Mouse (Mus musculus) ES-Bruce4 (cell line): Measurements from ENCODE around the gene 3110001I22Rik. TPM values are rescaled to one million over a fixed set of nuclear protein-coding genes. Genes with fewer than 3 reads are reported as not detected.
"Not testable (repeated sequence)": the region's sequence is repeated elsewhere in the genome, so short reads cannot be mapped to it uniquely, and the experiment has no call there.

ENCODE experiments used
- H3K27ac ChIP-seq: 2 replicates; pipeline ENCODE4 v1.5.1; 2012; ENCODE audit warnings: low read length, inconsistent platforms; ENCODE audit not compliant: insufficient read depth
- H3K27me3 ChIP-seq: 2 replicates; pipeline ENCODE4 v1.6.1; 2012; ENCODE audit warnings: mild to moderate bottlenecking, low read length, inconsistent platforms; ENCODE audit not compliant: control insufficient read depth, poor library complexity, insufficient read depth, severe bottlenecking
- H3K36me3 ChIP-seq: 2 replicates; pipeline ENCODE4 v1.6.1; 2012; ENCODE audit warnings: inconsistent platforms, mild to moderate bottlenecking, low read length, moderate library complexity; ENCODE audit not compliant: control insufficient read depth, poor library complexity, insufficient read depth, severe bottlenecking
- H3K4me1 ChIP-seq: one replicate; pipeline ENCODE4 v1.8.1; 2011; ENCODE audit warnings: low read length; ENCODE audit not compliant: control insufficient read depth, insufficient read depth
- H3K4me3 ChIP-seq: 2 replicates; pipeline ENCODE4 v1.5.1; 2011; ENCODE audit warnings: low read depth, mild to moderate bottlenecking, low read length
- H3K9ac ChIP-seq: 2 replicates; pipeline ENCODE4 v1.6.1; 2012; ENCODE audit warnings: low read depth, mild to moderate bottlenecking, inconsistent platforms; ENCODE audit not compliant: poor library complexity, severe bottlenecking
- H3K9me3 ChIP-seq: replicated peaks from 2 replicates; pipeline ENCODE4 v1.6.1; 2012; ENCODE audit warnings: mild to moderate bottlenecking, low read length, inconsistent platforms; ENCODE audit not compliant: control insufficient read depth, poor library complexity, insufficient read depth, severe bottlenecking
- CTCF ChIP-seq: IDR thresholded peaks from one replicate; pipeline ENCODE4 v1.8.1; 2011; ENCODE audit warnings: low read depth, low read length
- EP300 ChIP-seq: IDR thresholded peaks from 2 replicates; pipeline ENCODE4 v1.6.1; 2011; ENCODE audit warnings: low read depth, low read length; ENCODE audit not compliant: insufficient read depth
- POLR2A ChIP-seq: IDR thresholded peaks from one replicate; pipeline ENCODE4 v1.8.1; 2011; ENCODE audit warnings: low read length; ENCODE audit not compliant: insufficient read depth
- polyA plus RNA-seq: library from polyadenylated mRNA; stranded (reverse); fragments of >200 nt; gene quantifications from 2 replicates; pipeline ENCODE4 v1.2.4, GENCODE M21; 2011; ENCODE audit warnings: low read depth; ENCODE audit not compliant: missing spikeins, insufficient read depth, insufficient read length

Gene 3110001I22Rik
- polyA plus RNA-seq, 1 experiment, result 3.9 TPM

DNA sequence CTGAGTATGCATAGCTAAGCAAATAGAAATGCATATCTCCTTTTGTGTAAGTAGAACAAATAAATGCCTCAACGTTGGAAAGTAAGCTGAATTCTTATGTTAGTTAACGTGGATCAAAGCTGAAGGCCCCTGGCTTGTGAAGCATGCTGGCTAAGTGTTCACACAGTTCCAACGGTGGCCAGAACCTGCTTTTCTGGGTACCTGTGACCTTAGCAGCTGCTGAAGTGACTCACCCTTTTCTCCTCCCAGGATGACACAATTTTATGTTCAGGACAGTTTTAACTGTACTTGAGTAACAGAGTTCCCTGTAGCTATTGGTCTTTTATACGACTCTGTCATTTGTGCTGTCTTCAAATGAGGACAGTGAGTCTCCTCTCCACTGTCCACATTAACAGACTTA lies 25.8 kb upstream of the 3110001I22Rik start:
- Histone ChIP-seq H3K4me3 (no peak overlapping the region), H3K36me3 (peaks cover 24% of the 10 kb centered on the region), H3K9me3 (no peaks in the 10 kb centered on the region), H3K9ac (no peak overlapping the region), H3K27ac (no peak overlapping the region), H3K27me3 (no peaks in the 10 kb centered on the region), H3K4me1 (no peaks in the 10 kb centered on the region)
- no peak for TF ChIP-seq POLR2A
- no peak for TF ChIP-seq EP300
- no peak for TF ChIP-seq CTCF

DNA sequence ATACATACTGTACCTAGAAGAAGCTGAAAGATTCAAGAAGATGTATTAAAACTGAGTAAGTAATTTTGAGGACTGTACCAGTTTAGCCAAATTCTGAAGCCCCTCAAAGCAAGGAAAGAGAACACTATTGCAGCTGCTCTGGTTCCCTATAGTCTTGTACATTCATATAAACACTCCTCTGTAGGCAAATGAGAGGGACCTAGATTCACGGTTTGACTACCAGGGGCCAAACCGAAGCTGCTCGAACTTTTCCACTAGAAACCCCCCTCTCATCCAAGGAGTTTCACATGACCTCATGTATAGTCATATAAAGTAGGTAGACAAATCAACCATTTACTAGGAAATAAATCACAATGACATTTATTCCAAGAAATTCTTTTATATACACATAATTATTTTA lies 12.8 kb upstream of the 3110001I22Rik start:
- H3K4me1 ChIP-seq, result no peaks in the 10 kb centered on the region
- no peaks in the 10 kb centered on the region for H3K9me3 ChIP-seq
- H3K4me3 ChIP-seq, result no peak overlapping the region
- no peaks in the 10 kb centered on the region for H3K27me3 ChIP-seq
- no peak overlapping the region for H3K9ac ChIP-seq
- no peak overlapping the region for H3K27ac ChIP-seq
- TF ChIP-seq CTCF (no peak), EP300 (no peak), POLR2A (no peak)
- peaks cover 40% of the 10 kb centered on the region for H3K36me3 ChIP-seq

DNA sequence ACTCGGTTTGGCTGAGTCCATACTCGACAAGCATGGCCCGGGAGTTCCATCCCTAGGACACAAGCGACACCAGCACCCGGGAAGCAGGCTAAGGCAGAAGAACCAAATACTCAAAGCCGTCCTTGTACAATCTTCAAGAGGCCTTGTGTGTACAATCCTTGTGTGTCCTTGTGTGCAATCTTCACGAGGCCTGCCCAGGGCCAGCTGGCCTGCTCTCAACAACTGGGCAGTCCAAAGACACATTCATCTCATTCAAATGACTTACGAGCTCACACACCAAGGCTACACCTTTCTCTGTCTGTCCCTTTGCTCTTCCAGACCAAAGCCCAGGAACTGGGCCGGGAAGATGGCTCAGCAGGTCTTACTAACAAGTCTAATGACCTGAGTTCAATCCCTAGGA lies 11.0 kb upstream of the 3110001I22Rik start:
- TF ChIP-seq POLR2A (no peak), CTCF (no peak), EP300 (no peak)
- Histone ChIP-seq H3K9me3 (no peaks in the 10 kb centered on the region), H3K27ac (no peak overlapping the region), H3K27me3 (no peaks in the 10 kb centered on the region), H3K4me3 (no peak overlapping the region), H3K36me3 (peaks cover 48% of the 10 kb centered on the region), H3K4me1 (no peaks in the 10 kb centered on the region), H3K9ac (no peak overlapping the region)

DNA sequence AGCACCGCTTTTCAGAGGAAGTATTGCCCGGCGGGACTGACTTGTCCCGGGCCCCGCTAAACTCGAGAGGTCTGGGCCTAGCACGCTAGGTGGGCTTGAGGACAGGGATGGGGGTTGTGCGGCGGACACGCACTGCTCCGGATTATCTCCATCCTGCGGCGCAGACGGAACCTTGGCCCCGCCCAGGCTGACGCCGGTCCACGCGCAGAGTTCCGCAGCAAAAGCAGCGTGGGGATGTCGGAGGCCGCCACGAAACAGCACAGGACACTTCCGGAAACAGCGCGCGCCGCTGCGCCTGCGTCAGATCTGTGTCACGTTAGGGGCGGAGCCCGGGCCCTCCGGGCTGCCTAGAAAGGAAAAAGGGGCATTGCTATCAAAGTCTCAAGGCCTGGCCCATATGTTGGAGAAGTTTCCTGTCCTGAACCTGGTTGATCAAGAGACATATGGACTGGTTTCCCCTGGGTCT lies 3.8 kb upstream of the 3110001I22Rik start, which contains the start of gene Parn:
TSS of gene Parn (minus strand) at position 293 of the 466 bp plus-strand sequence.
- Histone ChIP-seq H3K4me3 (peak within 1 kb of the TSS; percentile 89), H3K36me3 (peaks cover 26% of the 10 kb centered on the region), H3K4me1 (no peaks in the 10 kb centered on the region), H3K27ac (0 out of 2 replicates have a peak within 1 kb of the TSS, but pooled peaks have one; percentile 10), H3K27me3 (no peaks in the 10 kb centered on the region), H3K9me3 (no peaks in the 10 kb centered on the region), H3K9ac (peak within 1 kb of the TSS; percentile 59)
- no peak for TF ChIP-seq CTCF
- peak; percentile 61 for TF ChIP-seq POLR2A
- TF ChIP-seq EP300, result 0 out of 2 replicates have a peak, but pooled peaks have one; percentile 26

DNA sequence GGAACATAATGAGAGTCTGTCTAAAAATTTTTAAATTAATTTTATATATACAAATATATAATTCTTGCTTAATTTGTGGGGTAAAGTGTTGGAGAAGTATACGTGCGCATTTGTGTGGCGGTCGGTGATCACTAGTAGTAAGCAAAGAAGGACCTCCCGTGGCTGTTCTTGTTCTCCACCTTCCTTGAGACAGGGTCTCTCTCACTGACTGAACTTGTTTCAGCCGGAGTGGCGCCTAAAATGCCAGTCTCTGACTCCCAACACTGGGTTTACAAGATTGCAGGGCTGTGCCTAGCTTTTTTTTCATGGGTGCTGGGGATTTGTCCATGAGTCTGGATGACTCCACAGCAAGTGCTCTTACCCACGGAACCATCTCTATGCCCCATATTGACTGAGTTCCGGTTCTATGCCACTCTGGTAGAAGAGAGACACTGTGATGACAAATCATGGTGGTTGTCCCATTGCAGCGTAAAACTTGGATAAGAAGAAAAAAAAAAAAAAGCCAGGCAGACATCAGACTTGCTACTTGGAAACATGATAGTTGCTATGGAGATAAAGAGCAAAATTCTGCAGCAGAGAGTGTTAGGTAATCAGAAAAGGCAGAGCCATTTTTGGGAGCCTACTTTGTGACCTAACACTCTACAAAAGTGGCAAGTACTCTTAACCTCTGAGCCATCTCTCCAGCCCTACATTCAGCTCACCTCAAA lies 3.2 kb upstream of the 3110001I22Rik start:
- TF ChIP-seq CTCF, result no peak
- TF ChIP-seq POLR2A, result no peak
- TF ChIP-seq EP300, result no peak
- peaks cover 19% of the 10 kb centered on the region for H3K36me3 ChIP-seq
- no peaks in the 10 kb centered on the region for H3K4me1 ChIP-seq
- peak overlapping the region; percentile 59 for H3K9ac ChIP-seq
- no peaks in the 10 kb centered on the region for H3K9me3 ChIP-seq
- no peak overlapping the region for H3K4me3 ChIP-seq
- no peaks in the 10 kb centered on the region for H3K27me3 ChIP-seq
- no peak overlapping the region for H3K27ac ChIP-seq

DNA sequence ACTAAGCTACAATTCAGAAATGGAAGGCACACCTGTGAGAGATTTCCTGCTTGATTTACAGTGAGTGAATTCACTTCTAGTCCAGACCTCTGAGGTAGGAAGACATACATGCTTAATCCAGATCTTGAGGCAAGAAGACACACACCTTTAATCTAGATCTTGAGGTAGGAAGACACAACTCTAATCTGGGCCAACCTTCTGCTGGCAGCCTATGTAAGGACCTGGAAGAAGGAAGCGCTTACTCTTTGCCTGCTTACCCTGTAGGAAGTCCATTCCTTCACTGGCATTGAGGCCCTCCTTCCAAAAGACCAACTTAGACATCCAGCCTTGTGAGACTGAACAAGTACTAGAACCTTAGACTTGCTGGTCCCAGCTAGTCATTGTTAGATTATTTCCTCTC lies 2.4 kb upstream of the 3110001I22Rik start:
- Histone ChIP-seq H3K36me3 (peaks cover 16% of the 10 kb centered on the region), H3K9ac (no peak overlapping the region), H3K9me3 (no peaks in the 10 kb centered on the region), H3K4me3 (no peak overlapping the region), H3K27ac (no peak overlapping the region), H3K27me3 (no peaks in the 10 kb centered on the region), H3K4me1 (no peaks in the 10 kb centered on the region)
- TF ChIP-seq POLR2A, result no peak
- no peak for TF ChIP-seq CTCF
- TF ChIP-seq EP300, result no peak

DNA sequence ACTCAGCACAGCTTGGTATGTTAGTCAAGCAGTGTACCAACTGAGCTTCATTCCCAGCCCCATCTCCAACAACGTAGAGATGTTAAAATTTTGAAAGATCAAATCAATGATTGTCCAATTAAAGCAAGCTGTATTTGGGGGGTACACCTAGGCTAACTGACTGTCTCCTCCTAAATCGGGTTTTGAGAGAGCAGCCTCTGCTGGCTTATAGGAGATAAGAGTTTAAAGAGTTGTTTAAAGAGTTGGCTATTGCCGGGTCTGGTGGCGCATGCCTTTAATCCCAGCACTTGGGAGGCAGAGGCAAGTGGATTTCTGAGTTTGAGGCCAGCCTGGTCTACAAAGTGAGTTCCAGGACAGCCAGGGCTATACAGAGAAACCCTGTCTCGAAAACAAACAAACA lies 833 bp upstream of the 3110001I22Rik start:
- not testable (repeated sequence) for H3K27ac ChIP-seq, H3K4me1 ChIP-seq, H3K4me3 ChIP-seq, H3K9me3 ChIP-seq, H3K27me3 ChIP-seq, H3K36me3 ChIP-seq
- peak overlapping the region; percentile 50; the same call in 1 of the 2 replicates for H3K9ac ChIP-seq
